Mouse (Mus musculus) stomach, embryonic 15.5 days (tissue): ENCODE results near the gene Ifitm3. TPM values are rescaled to one million over a fixed set of nuclear protein-coding genes. Genes with fewer than 3 reads are reported as not detected.
"Not testable (repeated sequence)": the region's sequence is repeated elsewhere in the genome, so short reads cannot be mapped to it uniquely, and the experiment has no call there.

ENCODE experiments used
- ATAC-seq: fragments of 200-750 bp; cut with Nextera tagmentation; 2 replicates; pipeline ENCODE4 v1.8.0; 2017; ENCODE audit warnings: low read depth, moderate number of reproducible peaks, moderate TSS enrichment; ENCODE audit not compliant: insufficient read depth, low FRiP score
- H3K27ac ChIP-seq: fragments of 300-500 bp; sonication (generic); 2 replicates; pipeline ENCODE4 v1.5.1; 2015; ENCODE audit warnings: mild to moderate bottlenecking, inconsistent platforms
- H3K27me3 ChIP-seq: fragments of 300-500 bp; sonication (generic); replicated peaks from 2 replicates; pipeline ENCODE4 v1.6.1; 2015; ENCODE audit warnings: inconsistent platforms
- H3K36me3 ChIP-seq: fragments of 300-500 bp; sonication (generic); 2 replicates; pipeline ENCODE4 v1.6.1; 2015; ENCODE audit warnings: inconsistent platforms
- H3K4me1 ChIP-seq: fragments of 300-500 bp; sonication (generic); 2 replicates; pipeline ENCODE4 v1.6.1; 2015; ENCODE audit warnings: inconsistent platforms
- H3K4me2 ChIP-seq: fragments of 300-500 bp; sonication (generic); 2 replicates; pipeline ENCODE4 v1.6.1; 2015; ENCODE audit warnings: mild to moderate bottlenecking, inconsistent platforms
- H3K4me3 ChIP-seq: fragments of 300-500 bp; sonication (generic); replicated peaks from 2 replicates; pipeline ENCODE4 v1.5.1; 2015; ENCODE audit warnings: inconsistent platforms
- H3K9ac ChIP-seq: fragments of 300-500 bp; sonication (generic); 2 replicates; pipeline ENCODE4 v1.6.1; 2015; ENCODE audit warnings: inconsistent platforms
- H3K9me3 ChIP-seq: fragments of 300-500 bp; sonication (generic); 2 replicates; pipeline ENCODE4 v1.6.1; 2016; ENCODE audit warnings: inconsistent platforms
- WGBS: fragments of 180-500 bp; shearing (Covaris S2); methylation state at CpG from one replicate; pipeline ENCODE4 v1.1.7; 2015; 5-methylcytosine and 5-hydroxymethylcytosine counted together
- polyA plus RNA-seq: library from polyadenylated mRNA; unstranded; fragments of >200 nt; fragmentation: Nextera tagmentation; extraction: Ambion mirVana; gene quantifications from 2 replicates; pipeline ENCODE4 v1.2.1, GENCODE M21; 2015

The Ifitm3 gene
- polyA plus RNA-seq, 1 experiment from 2014 or later = 413 TPM

- Histone ChIP-seq H3K9ac (no peak overlapping the region), H3K4me3 (no peak overlapping the region), H3K27me3 (no peaks in the 10 kb centered on the region), H3K9me3 (no peaks in the 10 kb centered on the region), H3K27ac (no peak overlapping the region), H3K4me2 (no peak overlapping the region), H3K36me3 (no peaks in the 10 kb centered on the region), H3K4me1 (peaks cover 5% of the 10 kb centered on the region)
- 72% methylated on average over 4 of the region's 4 CpGs for WGBS
- ATAC-seq = no peak
Observed at GRCm38 (mm10) chr7:140989022-140989421, 21.5 kb downstream of the Ifitm3 start.

- Histone ChIP-seq H3K9me3 (no peaks in the 10 kb centered on the region), H3K4me3 (no peak overlapping the region), H3K27ac (no peak overlapping the region), H3K4me2 (no peak overlapping the region), H3K4me1 (peaks cover 5% of the 10 kb centered on the region), H3K36me3 (no peaks in the 10 kb centered on the region), H3K27me3 (no peaks in the 10 kb centered on the region), H3K9ac (no peak overlapping the region)
- ATAC-seq = no peak
- 69% methylated on average over 17 of the region's 17 CpGs for WGBS
Observed at GRCm38 (mm10) chr7:140987182-140988138, 23.1 kb downstream of the Ifitm3 start.

GRCm38 (mm10) chr7:140982971-140983370 is 27.6 kb downstream of the Ifitm3 start:
- Histone ChIP-seq H3K36me3 (no peaks in the 10 kb centered on the region), H3K4me3 (no peak overlapping the region), H3K9me3 (no peaks in the 10 kb centered on the region), H3K27me3 (no peaks in the 10 kb centered on the region), H3K4me1 (no peaks in the 10 kb centered on the region), H3K9ac (no peak overlapping the region), H3K27ac (no peak overlapping the region), H3K4me2 (no peak overlapping the region)
- WGBS = 85% methylated on average over 7 of the region's 7 CpGs
- ATAC-seq = no peak

- Histone ChIP-seq H3K27ac (no peak overlapping the region), H3K36me3 (no peaks in the 10 kb centered on the region), H3K9me3 (no peaks in the 10 kb centered on the region), H3K27me3 (no peaks in the 10 kb centered on the region), H3K9ac (no peak overlapping the region), H3K4me3 (no peak overlapping the region), H3K4me1 (no peaks in the 10 kb centered on the region), H3K4me2 (no peak overlapping the region)
- ATAC-seq = no peak
- WGBS = 85% methylated on average over 8 of the region's 8 CpGs
Observed at GRCm38 (mm10) chr7:140981704-140982103, 28.9 kb downstream of the Ifitm3 start.

GRCm38 (mm10) chr7:140976720-140977119 is 33.9 kb downstream of the Ifitm3 start:
- H3K27me3 ChIP-seq, H3K36me3 ChIP-seq, ATAC-seq, H3K4me3 ChIP-seq, H3K4me2 ChIP-seq, H3K9ac ChIP-seq, H3K27ac ChIP-seq, H3K9me3 ChIP-seq: not testable (repeated sequence)
- WGBS = 79% methylated on average over 9 of the region's 9 CpGs
- H3K4me1 ChIP-seq = peaks cover 16% of the 10 kb centered on the region

GRCm38 (mm10) chr7:140975465-140975864 is 35.1 kb downstream of the Ifitm3 start:
- Histone ChIP-seq H3K4me2 (no peak overlapping the region), H3K27ac (0 out of 2 replicates have a peak overlapping the region, but pooled peaks have one; percentile 41)
- 44% methylated on average over 3 of the region's 3 CpGs for WGBS

GRCm38 (mm10) chr7:140974940-140975339 is 35.6 kb downstream of the Ifitm3 start:
- Histone ChIP-seq H3K9ac (no peak overlapping the region), H3K36me3 (no peaks in the 10 kb centered on the region), H3K9me3 (no peaks in the 10 kb centered on the region), H3K4me3 (no peak overlapping the region), H3K4me1 (peaks cover 31% of the 10 kb centered on the region), H3K4me2 (no peak overlapping the region), H3K27me3 (no peaks in the 10 kb centered on the region), H3K27ac (0 out of 2 replicates have a peak overlapping the region, but pooled peaks have one; percentile 41)
- WGBS = 19% methylated on average over 9 of the region's 9 CpGs
- no peak for ATAC-seq

More at GRCm38 (mm10) chr7:140975465-140975864, 35.1 kb downstream of the Ifitm3 start:
- no peaks in the 10 kb centered on the region for H3K36me3 ChIP-seq
- no peaks in the 10 kb centered on the region for H3K9me3 ChIP-seq
- no peak overlapping the region for H3K4me3 ChIP-seq
- ATAC-seq = no peak
- H3K4me1 ChIP-seq = peaks cover 26% of the 10 kb centered on the region
- H3K9ac ChIP-seq = no peak overlapping the region
- H3K27me3 ChIP-seq = no peaks in the 10 kb centered on the region

- Histone ChIP-seq H3K4me3 (no peak overlapping the region), H3K9me3 (no peaks in the 10 kb centered on the region), H3K4me2 (no peak overlapping the region), H3K9ac (no peak overlapping the region), H3K36me3 (no peaks in the 10 kb centered on the region), H3K27ac (peak overlapping the region; percentile 49), H3K27me3 (no peaks in the 10 kb centered on the region), H3K4me1 (peaks cover 36% of the 10 kb centered on the region)
- 38% methylated on average over 14 of the region's 14 CpGs for WGBS
- ATAC-seq = no peak
Observed at GRCm38 (mm10) chr7:140973396-140974165, 37.0 kb downstream of the Ifitm3 start.

- no peaks in the 10 kb centered on the region for H3K27me3 ChIP-seq
- H3K4me2 ChIP-seq = 0 out of 2 replicates have a peak overlapping the region, but pooled peaks have one; percentile 14
- 45% methylated on average over 8 of the region's 8 CpGs for WGBS
- peaks cover 44% of the 10 kb centered on the region for H3K4me1 ChIP-seq
- H3K36me3 ChIP-seq = no peaks in the 10 kb centered on the region
- H3K4me3 ChIP-seq = no peak overlapping the region
- peak; percentile 61; the same call in 1 of the 2 replicates for ATAC-seq
- no peak overlapping the region for H3K9ac ChIP-seq
- H3K27ac ChIP-seq = peak overlapping the region; percentile 93
- H3K9me3 ChIP-seq = no peaks in the 10 kb centered on the region
Observed at GRCm38 (mm10) chr7:140971479-140972171, 38.9 kb downstream of the Ifitm3 start.

GRCm38 (mm10) chr7:140970931-140971330 is 39.6 kb downstream of the Ifitm3 start:
- Histone ChIP-seq H3K27me3 (no peaks in the 10 kb centered on the region), H3K9me3 (no peaks in the 10 kb centered on the region), H3K9ac (no peak overlapping the region), H3K36me3 (no peaks in the 10 kb centered on the region), H3K4me2 (no peak overlapping the region), H3K4me1 (peaks cover 44% of the 10 kb centered on the region), H3K4me3 (no peak overlapping the region), H3K27ac (peak overlapping the region; percentile 93)
- no peak for ATAC-seq
- 30% methylated on average over 7 of the region's 7 CpGs for WGBS

- not testable (repeated sequence) for H3K9ac ChIP-seq, H3K9me3 ChIP-seq, H3K27me3 ChIP-seq, ATAC-seq, H3K27ac ChIP-seq, H3K36me3 ChIP-seq
- Histone ChIP-seq H3K4me3 (peak overlapping the region; percentile 28), H3K4me2 (peak overlapping the region; percentile 47), H3K4me1 (peaks cover 34% of the 10 kb centered on the region)
- 23% methylated on average over 3 of the region's 3 CpGs for WGBS
Observed at GRCm38 (mm10) chr7:140968710-140969109, 41.9 kb downstream of the Ifitm3 start.
